Comparison of ENCODE assay signal across 14 mouse cellular contexts in genomic region chr2:33403511-33404003, GRCm38 (mm10). TPM values are rescaled to one million over a fixed set of nuclear protein-coding genes. Genes with fewer than 3 reads are reported as not detected.
A peak's percentile ranks its signal among the peaks of the same experiment; 100 is the strongest.
DNase-seq lines count a peak whose midpoint lies in the region; ATAC-seq lines count a peak whose summit lies in the region.
"Had no signal": no experiment of that assay in that cellular context is flagged by ENCODE, and none has a peak within 500 bp of the region (broad histone marks: within the 10 kb centered on the region; RNA-seq: fewer than 3 reads in every experiment).

No protein-coding gene starts in this region.

- H3K9me3 ChIP-seq in kidney, embryonic 15.5 days (replicated peaks): no peaks in the 10 kb centered on the region
- H3K9me3 ChIP-seq in liver, embryonic 15.5 days (replicated peaks): no peaks in the 10 kb centered on the region

- peak overlapping the region; percentile 29; the same call in 1 of the 2 replicates for H3K27ac ChIP-seq in kidney, embryonic 15.5 days
- peak overlapping the region; percentile 31 for H3K27ac ChIP-seq in liver, embryonic 15.5 days (replicated peaks)
- H3K27ac ChIP-seq: macrophage had no signal

- no peak overlapping the region for H3K4me3 ChIP-seq in kidney, embryonic 15.5 days (replicated peaks)
- no peak overlapping the region for H3K4me3 ChIP-seq in liver, embryonic 15.5 days (replicated peaks)
- H3K4me3 ChIP-seq: myocyte had no signal

- intact Hi-C loops in heart, postnatal 25 days (cut with DNase I): no loop called here
- intact Hi-C loops in left cerebral cortex, postnatal 36 days (cut with DNase I): loop anchor here (5.0 kb wide), 1 partner anchor 246 kb away; no protein-coding TSS in a partner anchor

- H3K36me3 ChIP-seq in kidney, embryonic 15.5 days: peaks cover 17% of the 10 kb centered on the region
- H3K36me3 ChIP-seq in liver, embryonic 15.5 days (replicated peaks): peaks cover 5% of the 10 kb centered on the region; the same call in 1 of the 2 replicates

- ATAC-seq in kidney, embryonic 15.5 days (replicated peaks; ENCODE audit: low FRiP score): no peak
- peak; percentile 81 for ATAC-seq in common myeloid progenitor, adult 5-6 weeks (replicated peaks; ENCODE audit: low read depth, poor library complexity, severe bottlenecking)
- ATAC-seq in liver, embryonic 15.5 days (ENCODE audit: insufficient read depth): peak; percentile 43

- no peak overlapping the region for H3K4me2 ChIP-seq in kidney, embryonic 15.5 days
- H3K4me2 ChIP-seq in liver, embryonic 15.5 days: peak overlapping the region; percentile 33

- no peak for DNase-seq in kidney, adult 9 months
- peak; percentile 47 for DNase-seq in thymus, postnatal 25 days
- no peak for DNase-seq in heart, postnatal 25 days (ENCODE audit: low spot score)
- no peak for DNase-seq in left cerebral cortex, postnatal 36 days (ENCODE audit: low spot score in 2 of 2)
- DNase-seq in ovary, postnatal 10 days (ENCODE audit: low spot score): no peak
- DNase-seq: adrenal gland, postnatal 10 days; B cell, adult 2 months; cerebellum, adult 18-20 months; kidney, adult 8-10 months had no signal

- WGBS in kidney, embryonic 15.5 days: 71% methylated on average over 4 of the region's 4 CpGs
- WGBS in liver, embryonic 15.5 days (ENCODE audit: insufficient replicate concordance): 15% methylated on average over 4 of the region's 4 CpGs

- no peaks in the 10 kb centered on the region for H3K4me1 ChIP-seq in kidney, embryonic 15.5 days
- H3K4me1 ChIP-seq in liver, embryonic 15.5 days (replicated peaks): peaks cover 45% of the 10 kb centered on the region

- H3K9ac ChIP-seq in kidney, embryonic 15.5 days: no peak overlapping the region
- no peak overlapping the region for H3K9ac ChIP-seq in liver, embryonic 15.5 days

- H3K27me3 ChIP-seq in kidney, embryonic 15.5 days: no peaks in the 10 kb centered on the region
- no peaks in the 10 kb centered on the region for H3K27me3 ChIP-seq in liver, embryonic 15.5 days

RNA-seq across cellular contexts. Expression of gene Zbtb34, which starts 27.6 kb away (rescaled TPM):
- 6.0 and 6.9 TPM in 2 replicates for polyA plus RNA-seq in kidney, embryonic 15.5 days (2015; fragmentation: Nextera tagmentation; extraction: Ambion mirVana)
- total RNA-seq in common myeloid progenitor, adult 5-6 weeks (2017): 10.3 and 11.8 TPM in 2 replicates
- polyA plus RNA-seq in liver, embryonic 15.5 days (2015; fragmentation: Nextera tagmentation; extraction: Ambion mirVana): 1.5 TPM in 2 replicates
- 1 to 10 TPM; 8.0 to 8.3 TPM for total RNA-seq in heart, postnatal 25 days (2021)
- 10 to 100 TPM; 18.9 to 27.1 TPM for total RNA-seq in left cerebral cortex, postnatal 36 days (2021)

RNA-seq across cellular contexts. Expression of gene Ralgps1, which starts 32.3 kb away (rescaled TPM):
- polyA plus RNA-seq in kidney, embryonic 15.5 days (2015; fragmentation: Nextera tagmentation; extraction: Ambion mirVana): 5.5 and 5.9 TPM in 2 replicates
- 2.0 and 2.3 TPM in 2 replicates for total RNA-seq in common myeloid progenitor, adult 5-6 weeks (2017)
- polyA plus RNA-seq in liver, embryonic 15.5 days (2015; fragmentation: Nextera tagmentation; extraction: Ambion mirVana): 0.90 TPM in 2 replicates
- 1 to 10 TPM; 4.1 to 5.8 TPM for total RNA-seq in heart, postnatal 25 days (2021)
- 10 to 100 TPM; 51.5 to 71.2 TPM for total RNA-seq in left cerebral cortex, postnatal 36 days (2021)

Comparison
In these comparisons a context has a peak if more than half of its experiments do, and no peak if none do; other contexts are left out.
1. RNA of gene Ralgps1, which starts 32.3 kb away (total RNA-seq): 51.5 to 71.2 TPM in left cerebral cortex, postnatal 36 days; 4.1 to 5.8 TPM in heart, postnatal 25 days and 2.0 to 2.3 TPM in common myeloid progenitor, adult 5-6 weeks; every median in the first group is over 4 times any median in the second.